Mouse (Mus musculus) right cerebral cortex, adult 18-20 months (tissue): ENCODE measurements around the gene Vps39.

Experiments
- DNase-seq: peaks from one replicate; pipeline ENCODE4 v3.0.0; 2022; ENCODE audit warnings: mixed read lengths

Gene Vps39

GRCm38 (mm10) chr2:120352682-120353646 is at the start of gene Vps39:
Gene Vps39, minus strand, starts transcription at chr2:120353137.
- DNase-seq, result peak; percentile 91

- DNase-seq, result no peak
Observed at GRCm38 (mm10) chr2:120397951-120398350, 45.0 kb upstream of the Vps39 start.

- no peak for DNase-seq
Observed at GRCm38 (mm10) chr2:120392406-120392805, 39.5 kb upstream of the Vps39 start.

- DNase-seq, result no peak
Observed at GRCm38 (mm10) chr2:120390934-120391333, 38.0 kb upstream of the Vps39 start.

GRCm38 (mm10) chr2:120389376-120389775 is 36.4 kb upstream of the Vps39 start:
- DNase-seq, result no peak

- no peak for DNase-seq
Observed at GRCm38 (mm10) chr2:120387291-120387690, 34.4 kb upstream of the Vps39 start.

- DNase-seq, result no peak
Observed at GRCm38 (mm10) chr2:120386264-120386663, 33.3 kb upstream of the Vps39 start.

GRCm38 (mm10) chr2:120373858-120374257 is 20.9 kb upstream of the Vps39 start:
- no peak for DNase-seq

- DNase-seq, result no peak
Observed at GRCm38 (mm10) chr2:120367416-120368207, 14.7 kb upstream of the Vps39 start.

- DNase-seq, result no peak
Observed at GRCm38 (mm10) chr2:120366501-120366900, 13.6 kb upstream of the Vps39 start.

- no peak for DNase-seq
Observed at GRCm38 (mm10) chr2:120360425-120360824, 7.5 kb upstream of the Vps39 start.

GRCm38 (mm10) chr2:120351321-120351720 is 1.6 kb downstream of the Vps39 start:
- DNase-seq, result no peak

GRCm38 (mm10) chr2:120348120-120348519 is 4.8 kb downstream of the Vps39 start:
- no peak for DNase-seq

- DNase-seq, result no peak
Observed at GRCm38 (mm10) chr2:120341741-120342140, 11.2 kb downstream of the Vps39 start.

- DNase-seq, result no peak
Observed at GRCm38 (mm10) chr2:120337886-120338285, 15.1 kb downstream of the Vps39 start.

GRCm38 (mm10) chr2:120331575-120331974 is 21.4 kb downstream of the Vps39 start:
- peak; percentile 23 for DNase-seq

- no peak for DNase-seq
Observed at GRCm38 (mm10) chr2:120315077-120315476, 37.9 kb downstream of the Vps39 start.

- DNase-seq, result no peak
Observed at GRCm38 (mm10) chr2:120314487-120314886, 38.5 kb downstream of the Vps39 start.

GRCm38 (mm10) chr2:120313976-120314375 is 39.0 kb downstream of the Vps39 start, which contains the start of gene Pla2g4f:
Gene Pla2g4f, minus strand, starts transcription at chr2:120314165.
- no peak for DNase-seq

- no peak for DNase-seq
Observed at GRCm38 (mm10) chr2:120312276-120312825, 40.6 kb downstream of the Vps39 start.

- DNase-seq, result no peak
Observed at GRCm38 (mm10) chr2:120304113-120304512, 48.8 kb downstream of the Vps39 start.

GRCm38 (mm10) chr2:120301076-120301475 is 51.9 kb downstream of the Vps39 start:
- DNase-seq, result no peak

GRCm38 (mm10) chr2:120299866-120300265 is 53.1 kb downstream of the Vps39 start:
- DNase-seq, result no peak
